ENCODE assay signal across 20 mouse cellular contexts in the genomic region with DNA sequence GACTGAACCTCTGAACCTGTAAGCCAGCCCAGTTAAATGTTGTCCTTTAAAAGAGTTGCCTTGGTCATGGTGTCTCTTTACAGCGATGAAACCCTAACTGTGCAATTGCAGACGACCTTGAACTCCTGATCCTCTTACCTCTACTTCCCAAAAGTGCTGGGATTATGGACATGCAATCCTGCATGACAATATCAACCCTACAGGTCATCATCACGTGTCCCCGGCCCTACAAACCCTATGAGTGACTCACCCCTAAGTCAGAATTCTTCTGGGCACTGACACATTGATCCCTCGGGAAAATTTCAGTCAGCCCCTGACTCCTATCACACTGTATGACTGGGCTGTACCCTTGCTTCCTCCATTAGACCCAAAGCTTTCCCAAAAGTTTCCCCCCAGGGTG.
"Had no signal": no experiment of that assay in that cellular context is flagged by ENCODE, and none has a peak within 500 bp of the region (broad histone marks: within the 10 kb centered on the region; RNA-seq: fewer than 3 reads in every experiment).

No protein-coding gene starts in this region.

- ATAC-seq: hindbrain, postnatal 0 days had no signal

- H3K4me1 ChIP-seq: hindbrain, embryonic 13.5 days; hindbrain, embryonic 15.5 days; limb, embryonic 12.5 days had no signal

- H3K4me3 ChIP-seq: gastrocnemius, adult 2 months; heart, embryonic 10.5 days; heart, embryonic 12.5 days; hindbrain, embryonic 13.5 days; hindbrain, embryonic 15.5 days; kidney, embryonic 15.5 days; limb, embryonic 12.5 days; liver, embryonic 13.5 days had no signal

- H3K9me3 ChIP-seq: heart, embryonic 10.5 days; heart, embryonic 12.5 days; hindbrain, embryonic 13.5 days; hindbrain, embryonic 15.5 days; kidney, embryonic 15.5 days; limb, embryonic 12.5 days; liver, embryonic 13.5 days had no signal

- H3K27ac ChIP-seq: gastrocnemius, adult 2 months; heart, embryonic 10.5 days; hindbrain, embryonic 13.5 days; hindbrain, embryonic 15.5 days; hindbrain, postnatal 0 days; kidney, embryonic 15.5 days; kidney, postnatal 0 days; limb, embryonic 12.5 days; liver, embryonic 13.5 days had no signal

- DNase-seq: gastrocnemius, adult 2 months; gastrocnemius, postnatal 10 days; gastrocnemius, postnatal 25 days; heart, adult 18-20 months; heart, postnatal 10 days; kidney, adult 11 months; kidney, postnatal 14 days; layer of hippocampus, adult 9-11 months; layer of hippocampus, postnatal 36 days; left cerebral cortex, postnatal 4 days; liver, embryonic 13.5 days had no signal

- H3K4me2 ChIP-seq: heart, embryonic 12.5 days; hindbrain, embryonic 13.5 days; hindbrain, embryonic 15.5 days; kidney, embryonic 15.5 days; limb, embryonic 12.5 days; liver, embryonic 11.5 days; liver, embryonic 13.5 days had no signal

- H3K27me3 ChIP-seq: heart, embryonic 12.5 days; hindbrain, embryonic 13.5 days; hindbrain, embryonic 15.5 days; kidney, embryonic 15.5 days; limb, embryonic 12.5 days; liver, embryonic 13.5 days had no signal

- H3K9ac ChIP-seq: heart, embryonic 12.5 days; hindbrain, embryonic 13.5 days; hindbrain, embryonic 15.5 days; kidney, embryonic 15.5 days; limb, embryonic 12.5 days; liver, embryonic 13.5 days had no signal
